Mouse (Mus musculus): ENCODE data around the gene Tomt. TPM values are rescaled to one million over a fixed set of nuclear protein-coding genes. Genes with fewer than 3 reads are reported as not detected.

Tomt gene
- polyA plus RNA-seq, 1 experiment from 2014 or later = 0.13 TPM

DNA sequence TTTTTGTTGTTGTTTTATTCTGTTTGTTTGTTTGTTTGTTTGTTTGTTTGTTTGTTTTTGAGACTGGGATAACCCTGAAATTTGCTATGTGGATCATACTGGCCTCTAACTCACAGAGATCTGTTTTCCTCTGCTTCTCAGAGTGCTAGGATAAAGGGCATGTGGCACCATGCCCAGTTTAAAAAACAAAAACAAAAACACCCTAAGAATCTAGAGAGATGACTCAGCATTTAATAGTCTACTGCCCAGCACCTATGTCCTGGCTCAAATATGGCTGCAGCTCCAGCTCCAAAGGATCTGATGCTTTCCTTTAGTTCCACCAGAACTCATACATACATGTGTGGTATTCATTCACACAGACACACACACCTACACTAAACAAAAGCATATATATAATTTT is 45.2 kb downstream of the Tomt start:
- H3K4me1 ChIP-seq (ENCODE audit: control insufficient read depth, insufficient read depth, low read length) = no peaks in the 10 kb centered on the region
- no peaks in the 10 kb centered on the region for H3K27me3 ChIP-seq (ENCODE audit: control insufficient read depth, insufficient read depth, low read length)
- H3K36me3 ChIP-seq (ENCODE audit: control insufficient read depth, insufficient read depth, low read length) = no peaks in the 10 kb centered on the region
- H3K4me2 ChIP-seq (replicated peaks; ENCODE audit: low read depth, low read length) = no peak overlapping the region
- ATAC-seq (ENCODE audit: insufficient number of reproducible peaks, insufficient read depth, low FRiP score, low read depth) = no peak
- H3K9me3 ChIP-seq (ENCODE audit: control insufficient read depth, low read depth, low read length) = no peaks in the 10 kb centered on the region
- H3K4me3 ChIP-seq (ENCODE audit: low read depth, low read length) = no peak overlapping the region
- no peak overlapping the region for H3K27ac ChIP-seq (ENCODE audit: low read length)
- no peak overlapping the region for H3K9ac ChIP-seq (replicated peaks; ENCODE audit: low read depth, low read length)

DNA sequence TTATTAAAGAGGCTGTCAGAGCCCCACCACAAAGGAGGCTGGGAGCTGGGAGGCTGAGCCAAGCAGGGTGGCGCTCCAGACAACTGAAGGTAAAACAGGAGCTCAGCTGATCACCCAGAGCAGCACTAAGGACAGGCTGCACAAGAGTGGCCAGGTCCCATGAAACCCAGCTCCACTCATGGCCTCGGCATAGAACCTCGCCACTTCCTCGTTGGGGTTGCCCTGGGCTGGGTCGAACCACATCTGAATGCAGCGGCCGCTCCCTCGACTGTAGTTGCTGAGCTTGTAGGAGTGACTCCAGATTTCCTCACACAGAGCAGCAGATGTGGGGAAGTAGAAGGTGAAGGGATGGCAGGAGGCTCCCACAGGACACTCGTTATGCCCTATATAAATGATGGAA is 47.8 kb downstream of the Tomt start:
- WGBS = 69% methylated on average over 9 of the region's 9 CpGs
- Histone ChIP-seq H3K4me2 (replicated peaks; ENCODE audit: low read depth, low read length) (no peak overlapping the region), H3K27ac (ENCODE audit: low read length) (no peak overlapping the region), H3K9ac (replicated peaks; ENCODE audit: low read depth, low read length) (no peak overlapping the region), H3K4me1 (ENCODE audit: control insufficient read depth, insufficient read depth, low read length) (no peaks in the 10 kb centered on the region), H3K36me3 (ENCODE audit: control insufficient read depth, insufficient read depth, low read length) (no peaks in the 10 kb centered on the region), H3K9me3 (ENCODE audit: control insufficient read depth, low read depth, low read length) (no peaks in the 10 kb centered on the region), H3K27me3 (ENCODE audit: control insufficient read depth, insufficient read depth, low read length) (no peaks in the 10 kb centered on the region), H3K4me3 (ENCODE audit: low read depth, low read length) (no peak overlapping the region)
- ATAC-seq (ENCODE audit: insufficient number of reproducible peaks, insufficient read depth, low FRiP score, low read depth) = no peak

DNA sequence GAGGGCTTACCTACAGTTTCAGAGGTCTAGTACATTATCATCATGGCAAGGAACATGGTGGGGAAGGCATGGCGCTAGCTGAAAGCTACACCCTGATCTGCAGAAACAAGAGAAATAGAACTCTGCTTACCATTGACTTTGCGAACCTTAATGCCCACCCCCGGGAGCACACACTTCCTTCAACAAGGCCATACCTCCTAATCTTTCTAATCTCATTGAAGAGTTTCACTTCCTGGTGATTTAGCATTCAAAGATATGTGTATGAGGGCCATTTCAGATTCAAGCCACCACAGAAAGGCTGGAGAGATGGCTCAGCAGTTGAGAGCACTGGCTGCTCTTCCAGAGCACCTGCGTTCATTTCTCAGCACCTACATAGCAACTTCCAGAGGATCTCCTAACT is 49.1 kb downstream of the Tomt start, which contains the start of gene Folr2:
Gene Folr2 (minus strand): TSS at position 101 of the 400 bp plus-strand sequence.
- Histone ChIP-seq H3K4me2 (replicated peaks; ENCODE audit: low read depth, low read length) (no peak within 1 kb of the TSS), H3K27me3 (ENCODE audit: control insufficient read depth, insufficient read depth, low read length) (no peaks in the 10 kb centered on the region), H3K4me3 (ENCODE audit: low read depth, low read length) (no peak within 1 kb of the TSS), H3K27ac (ENCODE audit: low read length) (no peak within 1 kb of the TSS), H3K9me3 (ENCODE audit: control insufficient read depth, low read depth, low read length) (no peaks in the 10 kb centered on the region), H3K36me3 (ENCODE audit: control insufficient read depth, insufficient read depth, low read length) (no peaks in the 10 kb centered on the region), H3K4me1 (ENCODE audit: control insufficient read depth, insufficient read depth, low read length) (no peaks in the 10 kb centered on the region), H3K9ac (replicated peaks; ENCODE audit: low read depth, low read length) (no peak within 1 kb of the TSS)
- WGBS = 91% methylated on average over 4 of the region's 4 CpGs
- no peak for ATAC-seq (ENCODE audit: insufficient number of reproducible peaks, insufficient read depth, low FRiP score, low read depth)

DNA sequence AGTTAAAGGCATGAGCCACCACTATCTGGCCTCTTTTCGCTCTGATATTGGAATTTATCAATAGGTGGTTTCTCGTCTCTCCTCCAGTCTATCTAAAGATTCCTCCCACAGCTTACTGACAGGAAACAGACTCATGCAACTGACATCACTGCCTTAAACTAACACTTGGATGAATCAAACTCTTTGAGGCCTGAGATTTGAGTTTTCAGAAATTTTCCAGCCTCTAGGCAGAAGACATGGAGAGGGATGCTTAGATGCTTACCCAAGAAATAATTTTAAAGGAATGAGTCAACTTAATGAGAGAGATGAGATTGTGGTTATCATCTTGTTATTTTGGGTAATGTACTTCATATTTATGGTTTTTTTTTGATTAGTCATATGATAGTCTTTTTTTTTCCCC is 52.3 kb downstream of the Tomt start:
- ATAC-seq (ENCODE audit: insufficient number of reproducible peaks, insufficient read depth, low FRiP score, low read depth) = no peak
- Histone ChIP-seq H3K9me3 (ENCODE audit: control insufficient read depth, low read depth, low read length) (no peaks in the 10 kb centered on the region), H3K27me3 (ENCODE audit: control insufficient read depth, insufficient read depth, low read length) (no peaks in the 10 kb centered on the region), H3K4me1 (ENCODE audit: control insufficient read depth, insufficient read depth, low read length) (no peaks in the 10 kb centered on the region), H3K36me3 (ENCODE audit: control insufficient read depth, insufficient read depth, low read length) (no peaks in the 10 kb centered on the region), H3K27ac (ENCODE audit: low read length) (no peak overlapping the region), H3K4me2 (replicated peaks; ENCODE audit: low read depth, low read length) (no peak overlapping the region), H3K9ac (replicated peaks; ENCODE audit: low read depth, low read length) (no peak overlapping the region), H3K4me3 (ENCODE audit: low read depth, low read length) (no peak overlapping the region)
- 70% methylated on average over 2 of the region's 2 CpGs for WGBS

DNA sequence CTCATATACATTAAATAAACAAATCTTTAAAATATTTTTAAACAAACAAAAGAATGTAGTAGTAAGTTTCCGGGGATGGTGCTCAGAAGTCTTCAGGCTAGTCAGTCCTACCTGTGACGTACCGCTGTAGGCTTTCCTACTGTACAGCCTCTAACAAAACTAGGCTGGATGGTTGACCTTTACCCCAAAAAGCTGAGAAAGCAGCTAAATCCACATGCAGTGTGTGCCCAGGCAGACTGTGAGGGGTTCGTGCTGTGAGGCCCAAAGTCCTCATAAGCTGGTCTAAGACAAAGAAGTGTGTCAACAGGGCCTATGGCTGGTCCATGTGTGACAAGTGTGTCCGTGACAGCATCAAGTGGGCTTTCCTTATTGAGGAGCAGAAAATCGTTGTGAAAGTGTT is 53.3 kb downstream of the Tomt start:
- no peaks in the 10 kb centered on the region for H3K9me3 ChIP-seq (ENCODE audit: control insufficient read depth, low read depth, low read length)
- no peak overlapping the region for H3K27ac ChIP-seq (ENCODE audit: low read length)
- WGBS = 86% methylated on average over 6 of the region's 6 CpGs
- H3K36me3 ChIP-seq (ENCODE audit: control insufficient read depth, insufficient read depth, low read length) = no peaks in the 10 kb centered on the region
- no peak overlapping the region for H3K4me3 ChIP-seq (ENCODE audit: low read depth, low read length)
- no peaks in the 10 kb centered on the region for H3K4me1 ChIP-seq (ENCODE audit: control insufficient read depth, insufficient read depth, low read length)
- H3K4me2 ChIP-seq (replicated peaks; ENCODE audit: low read depth, low read length) = no peak overlapping the region
- ATAC-seq (ENCODE audit: insufficient number of reproducible peaks, insufficient read depth, low FRiP score, low read depth) = no peak
- H3K27me3 ChIP-seq (ENCODE audit: control insufficient read depth, insufficient read depth, low read length) = no peaks in the 10 kb centered on the region
- H3K9ac ChIP-seq (replicated peaks; ENCODE audit: low read depth, low read length) = no peak overlapping the region

DNA sequence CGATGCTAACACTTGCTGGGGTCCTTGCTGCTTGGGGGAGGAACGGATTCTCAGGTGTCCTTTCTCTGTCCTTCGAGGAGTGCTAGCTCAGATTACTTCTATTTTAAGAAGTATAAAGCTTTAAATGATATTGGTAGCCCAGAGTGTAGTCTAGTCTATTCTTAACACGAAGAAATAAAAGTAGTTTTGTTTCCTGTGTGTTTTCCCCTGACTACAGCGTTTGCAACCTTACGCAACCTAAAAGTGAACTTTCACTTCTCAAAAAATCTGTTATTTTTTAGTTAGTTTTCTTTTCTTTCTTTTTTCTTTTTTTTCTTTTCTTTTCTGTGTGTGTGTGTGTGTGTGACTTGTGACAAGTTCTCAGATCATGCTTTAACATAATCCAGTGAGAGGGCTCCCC is 54.5 kb downstream of the Tomt start:
- WGBS = 82% methylated on average over 6 of the region's 6 CpGs
- H3K9ac ChIP-seq (replicated peaks; ENCODE audit: low read depth, low read length) = no peak overlapping the region
- H3K27me3 ChIP-seq (ENCODE audit: control insufficient read depth, insufficient read depth, low read length) = no peaks in the 10 kb centered on the region
- H3K4me2 ChIP-seq (replicated peaks; ENCODE audit: low read depth, low read length) = no peak overlapping the region
- H3K9me3 ChIP-seq (ENCODE audit: control insufficient read depth, low read depth, low read length) = no peaks in the 10 kb centered on the region
- no peak overlapping the region for H3K4me3 ChIP-seq (ENCODE audit: low read depth, low read length)
- no peaks in the 10 kb centered on the region for H3K36me3 ChIP-seq (ENCODE audit: control insufficient read depth, insufficient read depth, low read length)
- H3K27ac ChIP-seq (ENCODE audit: low read length) = no peak overlapping the region
- ATAC-seq (ENCODE audit: insufficient number of reproducible peaks, insufficient read depth, low FRiP score, low read depth) = no peak
- no peaks in the 10 kb centered on the region for H3K4me1 ChIP-seq (ENCODE audit: control insufficient read depth, insufficient read depth, low read length)

Small RNA genes lying within 50 kb of the gene (microRNA-seq; reads per million reads assigned to microRNA genes)
- not detected for gene Gm22655

Other genes with a start within 250 kb of the Tomt start
- 44.9 and 52.5 TPM in 2 replicates for gene Clpb, start 242.7 kb downstream of the Tomt start, polyA plus RNA-seq (2014; fragmentation: Nextera tagmentation; extraction: Ambion mirVana)
- 9.9 and 11.9 TPM in 2 replicates for gene Phox2a, start 88.0 kb downstream of the Tomt start, polyA plus RNA-seq (2014; fragmentation: Nextera tagmentation; extraction: Ambion mirVana)
- gene Inppl1, start 68.1 kb downstream of the Tomt start, polyA plus RNA-seq (2014; fragmentation: Nextera tagmentation; extraction: Ambion mirVana) = 20.5 and 21.6 TPM in 2 replicates
- 1.6 and 3.4 TPM in 2 replicates for gene Folr2, start 49.2 kb downstream of the Tomt start, polyA plus RNA-seq (2014; fragmentation: Nextera tagmentation; extraction: Ambion mirVana)
- 72.0 and 74.3 TPM in 2 replicates for gene Anapc15, start 42.6 kb downstream of the Tomt start, polyA plus RNA-seq (2014; fragmentation: Nextera tagmentation; extraction: Ambion mirVana)
- 1.1 and 1.9 TPM in 2 replicates for gene Folr1, start 35.6 kb downstream of the Tomt start, polyA plus RNA-seq (2014; fragmentation: Nextera tagmentation; extraction: Ambion mirVana)
- gene Lamtor1, start 455 bp downstream of the Tomt start, polyA plus RNA-seq (2014; fragmentation: Nextera tagmentation; extraction: Ambion mirVana) = 148 and 159 TPM in 2 replicates
- 8.7 and 11.6 TPM in 2 replicates for gene Lrrc51, start 27.5 kb upstream of the Tomt start, polyA plus RNA-seq (2014; fragmentation: Nextera tagmentation; extraction: Ambion mirVana)
- gene Numa1, start 27.8 kb upstream of the Tomt start, polyA plus RNA-seq (2014; fragmentation: Nextera tagmentation; extraction: Ambion mirVana) = 99.7 and 102 TPM in 2 replicates
- 3.1 and 3.6 TPM in 2 replicates for gene Il18bp, start 112.3 kb upstream of the Tomt start, polyA plus RNA-seq (2014; fragmentation: Nextera tagmentation; extraction: Ambion mirVana)
- 24.7 and 26.1 TPM in 2 replicates for gene Rnf121, start 159.1 kb upstream of the Tomt start, polyA plus RNA-seq (2014; fragmentation: Nextera tagmentation; extraction: Ambion mirVana)
- 26.3 and 27.5 TPM in 2 replicates for gene Xndc1, start 159.2 kb upstream of the Tomt start, polyA plus RNA-seq (2014; fragmentation: Nextera tagmentation; extraction: Ambion mirVana)
- 1.1 and 1.8 TPM in 2 replicates for gene Xntrpc, start 159.4 kb upstream of the Tomt start, polyA plus RNA-seq (2014; fragmentation: Nextera tagmentation; extraction: Ambion mirVana)
- gene Trpc2, start 176.8 kb upstream of the Tomt start, polyA plus RNA-seq (2014; fragmentation: Nextera tagmentation; extraction: Ambion mirVana) = not detected in 2 replicates
- gene Art1, start 195.4 kb upstream of the Tomt start, polyA plus RNA-seq (2014; fragmentation: Nextera tagmentation; extraction: Ambion mirVana) = 0.41 and 1.1 TPM in 2 replicates
- 0.22 and 0.88 TPM in 2 replicates for gene Art5, start 203.1 kb upstream of the Tomt start, polyA plus RNA-seq (2014; fragmentation: Nextera tagmentation; extraction: Ambion mirVana)
- 0.10 TPM in 1 of 2 replicates, not detected in the other for gene Chrna10, start 210.5 kb upstream of the Tomt start, polyA plus RNA-seq (2014; fragmentation: Nextera tagmentation; extraction: Ambion mirVana)